Mouse (Mus musculus) spleen, adult 2 months (tissue): Measurements from ENCODE around the gene Agtr1b.

ENCODE experiments used
- CTCF ChIP-seq: fragments of 200-500 bp; IDR thresholded peaks from 2 replicates; pipeline ENCODE4 v1.5.1; 2011; ENCODE audit warnings: mild to moderate bottlenecking, inconsistent platforms; ENCODE audit not compliant: insufficient read depth, insufficient read length, insufficient replicate concordance; ENCODE audit errors: extremely low read depth
- POLR2A ChIP-seq: fragments of 200-500 bp; IDR thresholded peaks from 2 replicates; pipeline ENCODE4 v1.6.1; 2011; ENCODE audit warnings: low read depth, low read length, inconsistent platforms

GRCm38 (mm10) chr3:20340402-20340801, 26.6 kb downstream of the Agtr1b start:
- TF ChIP-seq POLR2A: no peak
- no peak for TF ChIP-seq CTCF
